Comparison of ENCODE assay signal across 15 mouse cellular contexts in genomic region chr17:85780477-85780876, GRCm38 (mm10).
"Had no signal": no experiment of that assay in that cellular context is flagged by ENCODE, and none has a peak within 500 bp of the region (broad histone marks: within the 10 kb centered on the region; RNA-seq: fewer than 3 reads in every experiment).

No protein-coding gene starts in this region.

- DNase-seq: retina, postnatal 1 day; right cerebral cortex, adult 18-20 months; right cerebral cortex, postnatal 14 days; right cerebral cortex, postnatal 25 days; right cerebral cortex, postnatal 4 days; spleen, adult 18-20 months; thymus, adult 18-20 months; thymus, adult 2 months; thymus, postnatal 14 days; thymus, postnatal 25 days; thymus, postnatal 36 days; thymus, postnatal 4 days had no signal

- H3K4me3 ChIP-seq: neural tube, embryonic 15.5 days; stomach, embryonic 15.5 days had no signal

- H3K27ac ChIP-seq: neural tube, embryonic 15.5 days; stomach, embryonic 15.5 days; stomach, postnatal 0 days had no signal

- H3K27me3 ChIP-seq: neural tube, embryonic 15.5 days; stomach, embryonic 15.5 days had no signal

- H3K9me3 ChIP-seq: neural tube, embryonic 15.5 days; stomach, embryonic 15.5 days had no signal

- H3K9ac ChIP-seq: neural tube, embryonic 15.5 days; stomach, embryonic 15.5 days had no signal

- H3K4me2 ChIP-seq: neural tube, embryonic 15.5 days; stomach, embryonic 15.5 days had no signal

- H3K36me3 ChIP-seq: neural tube, embryonic 15.5 days; stomach, embryonic 15.5 days had no signal

- H3K4me1 ChIP-seq: stomach, embryonic 15.5 days had no signal
